Mouse (Mus musculus): Measurements from ENCODE around the gene Calb2. TPM values are rescaled to one million over a fixed set of nuclear protein-coding genes. Genes with fewer than 3 reads are reported as not detected.

Gene Calb2
- polyA plus RNA-seq, 2 experiments, result not detected

- WGBS (ENCODE audit: insufficient replicate concordance), result 21% methylated on average over 11 of the region's 11 CpGs
- ATAC-seq (ENCODE audit: insufficient read depth), result no peak
Observed at GRCm38 (mm10) chr8:110201806-110202205, 33.8 kb upstream of the Calb2 start.

DNA sequence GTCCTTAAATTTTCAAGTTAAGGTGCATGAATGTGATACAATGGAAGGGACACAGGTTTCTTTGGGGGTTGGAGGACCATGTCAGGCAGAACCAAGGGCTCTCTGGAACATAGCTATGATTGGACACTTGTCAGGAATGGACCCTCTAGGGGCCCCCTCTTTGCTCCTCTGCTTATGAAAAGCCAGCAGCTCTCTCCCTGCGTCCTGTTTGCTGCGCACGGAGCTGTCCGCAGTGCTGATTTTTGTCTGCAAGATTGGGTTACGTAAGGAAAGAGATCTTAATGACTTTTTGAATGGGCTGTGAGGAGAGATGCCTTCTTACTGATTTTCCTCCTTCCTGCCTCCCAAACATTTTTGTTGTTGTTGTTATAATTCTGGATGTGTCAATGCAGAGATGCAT lies 28.7 kb upstream of the Calb2 start:
- Histone ChIP-seq H3K4me1 (replicated peaks; ENCODE audit: control insufficient read depth in 2 of 2, insufficient read depth in 2 of 2, low read length in 1 of 2) (no peaks in the 10 kb centered on the region), H3K4me3 (ENCODE audit: insufficient read depth in 1 of 2, low read depth in 2 of 2, low read length in 2 of 2) (no peak overlapping the region), H3K27me3 (ENCODE audit: control insufficient read depth, insufficient read depth, low read length) (no peaks in the 10 kb centered on the region), H3K4me2 (ENCODE audit: low read depth) (no peak overlapping the region), H3K9me3 (ENCODE audit: control insufficient read depth, low read length) (no peaks in the 10 kb centered on the region), H3K9ac (replicated peaks) (no peak overlapping the region), H3K36me3 (replicated peaks; ENCODE audit: control insufficient read depth, insufficient read depth, low read depth) (no peaks in the 10 kb centered on the region), H3K27ac (no peak overlapping the region)
- ATAC-seq (ENCODE audit: insufficient read depth) (no peak), DNase-seq (ENCODE audit: low read depth in 3 of 3, low spot score in 3 of 3) (peak in 2 of 3 experiments; percentile 4 to 11)
- WGBS (ENCODE audit: insufficient replicate concordance), result 1% methylated on average over 5 of the region's 5 CpGs
- no peak for TF ChIP-seq EP300 (IDR thresholded peaks at IDR 0.05; ENCODE audit: low read depth)
- no peak for TF ChIP-seq CTCF (IDR thresholded peaks at IDR 0.05; ENCODE audit: low read depth)

More at GRCm38 (mm10) chr8:110201806-110202205, 33.8 kb upstream of the Calb2 start:
- no peak for TF ChIP-seq EP300 (IDR thresholded peaks at IDR 0.05; ENCODE audit: low read depth)
- peak; percentile 54 for TF ChIP-seq CTCF (IDR thresholded peaks at IDR 0.05; ENCODE audit: low read depth)
- Histone ChIP-seq H3K36me3 (replicated peaks; ENCODE audit: control insufficient read depth, insufficient read depth, low read depth) (no peaks in the 10 kb centered on the region), H3K27me3 (ENCODE audit: control insufficient read depth, insufficient read depth, low read length) (no peaks in the 10 kb centered on the region), H3K4me2 (ENCODE audit: low read depth) (no peak overlapping the region), H3K27ac (no peak overlapping the region), H3K4me3 (ENCODE audit: insufficient read depth in 1 of 2, low read depth in 2 of 2, low read length in 2 of 2) (no peak overlapping the region), H3K9me3 (ENCODE audit: control insufficient read depth, low read length) (no peaks in the 10 kb centered on the region), H3K9ac (replicated peaks) (no peak overlapping the region), H3K4me1 (replicated peaks; ENCODE audit: control insufficient read depth in 2 of 2, insufficient read depth in 2 of 2, low read length in 1 of 2) (no peaks in the 10 kb centered on the region)
- DNase-seq (ENCODE audit: low read depth in 3 of 3, low spot score in 3 of 3), result no peak

DNA sequence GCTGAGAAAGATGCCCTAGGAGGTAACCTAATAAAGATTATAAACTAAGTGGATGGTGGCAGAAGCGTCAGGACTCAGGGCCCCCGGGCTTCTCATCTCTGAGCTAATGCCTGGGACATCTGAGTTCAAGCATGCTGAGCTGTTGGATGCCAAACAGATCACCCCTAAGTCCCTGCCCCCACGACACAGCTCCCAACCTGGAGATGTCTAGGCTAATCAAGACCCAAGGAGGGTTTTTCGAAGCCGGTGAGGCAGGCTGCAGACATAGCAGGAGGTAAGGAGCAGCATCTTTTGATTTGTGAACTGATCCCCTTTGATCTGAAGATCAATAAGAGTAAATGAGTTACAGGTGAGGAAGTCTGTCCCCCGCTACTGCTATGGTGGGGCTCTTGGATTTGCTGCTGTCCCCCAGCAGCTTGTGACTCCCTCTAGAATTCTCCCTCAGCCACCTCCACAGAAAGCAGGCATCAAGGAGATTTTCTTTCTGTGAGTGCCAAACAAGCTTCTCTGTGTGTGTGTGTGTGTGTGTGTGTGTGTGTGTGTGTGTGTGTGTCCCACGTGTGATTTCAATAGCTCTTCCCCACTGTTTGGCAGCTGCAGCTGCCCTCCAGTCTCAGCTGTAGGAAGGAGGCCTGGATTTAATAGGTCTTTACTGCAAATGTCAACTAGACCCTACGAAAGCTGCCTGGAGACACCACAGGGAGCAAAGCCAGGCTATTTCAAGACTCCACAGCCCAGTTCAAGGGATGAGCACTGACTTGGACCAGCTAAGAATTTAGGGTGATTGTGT lies 21.1 kb upstream of the Calb2 start:
- Histone ChIP-seq H3K9me3 (ENCODE audit: control insufficient read depth, low read length) (no peaks in the 10 kb centered on the region), H3K4me3 (ENCODE audit: insufficient read depth in 1 of 2, low read depth in 2 of 2, low read length in 2 of 2) (no peak overlapping the region), H3K9ac (replicated peaks) (no peak overlapping the region), H3K4me1 (replicated peaks; ENCODE audit: control insufficient read depth in 2 of 2, insufficient read depth in 2 of 2, low read length in 1 of 2) (no peaks in the 10 kb centered on the region), H3K27me3 (ENCODE audit: control insufficient read depth, insufficient read depth, low read length) (no peaks in the 10 kb centered on the region), H3K36me3 (replicated peaks; ENCODE audit: control insufficient read depth, insufficient read depth, low read depth) (no peaks in the 10 kb centered on the region), H3K4me2 (ENCODE audit: low read depth) (no peak overlapping the region), H3K27ac (no peak overlapping the region)
- 14% methylated on average over 8 of the region's 8 CpGs for WGBS (ENCODE audit: insufficient replicate concordance)
- no peak for DNase-seq (ENCODE audit: low read depth in 3 of 3, low spot score in 3 of 3)
- ATAC-seq (ENCODE audit: insufficient read depth), result no peak
- no peak for TF ChIP-seq EP300 (IDR thresholded peaks at IDR 0.05; ENCODE audit: low read depth)
- TF ChIP-seq CTCF (IDR thresholded peaks at IDR 0.05; ENCODE audit: low read depth), result no peak

GRCm38 (mm10) chr8:110185538-110185937 lies 17.5 kb upstream of the Calb2 start:
- Histone ChIP-seq H3K9me3 (ENCODE audit: control insufficient read depth, low read length) (no peaks in the 10 kb centered on the region), H3K27ac (no peak overlapping the region), H3K4me2 (ENCODE audit: low read depth) (no peak overlapping the region), H3K9ac (replicated peaks) (no peak overlapping the region), H3K36me3 (replicated peaks; ENCODE audit: control insufficient read depth, insufficient read depth, low read depth) (no peaks in the 10 kb centered on the region), H3K27me3 (ENCODE audit: control insufficient read depth, insufficient read depth, low read length) (no peaks in the 10 kb centered on the region), H3K4me1 (replicated peaks; ENCODE audit: control insufficient read depth in 2 of 2, insufficient read depth in 2 of 2, low read length in 1 of 2) (no peaks in the 10 kb centered on the region), H3K4me3 (ENCODE audit: insufficient read depth in 1 of 2, low read depth in 2 of 2, low read length in 2 of 2) (no peak overlapping the region)
- ATAC-seq (ENCODE audit: insufficient read depth) (no peak), DNase-seq (ENCODE audit: low read depth in 3 of 3, low spot score in 3 of 3) (no peak)
- 52% methylated on average over 4 of the region's 4 CpGs for WGBS (ENCODE audit: insufficient replicate concordance)
- TF ChIP-seq CTCF (IDR thresholded peaks at IDR 0.05; ENCODE audit: low read depth) (no peak), EP300 (IDR thresholded peaks at IDR 0.05; ENCODE audit: low read depth) (no peak)

GRCm38 (mm10) chr8:110183748-110184147 lies 15.7 kb upstream of the Calb2 start:
- Histone ChIP-seq H3K4me2 (ENCODE audit: low read depth) (no peak overlapping the region), H3K9ac (replicated peaks) (no peak overlapping the region), H3K27me3 (ENCODE audit: control insufficient read depth, insufficient read depth, low read length) (no peaks in the 10 kb centered on the region), H3K36me3 (replicated peaks; ENCODE audit: control insufficient read depth, insufficient read depth, low read depth) (no peaks in the 10 kb centered on the region), H3K4me1 (replicated peaks; ENCODE audit: control insufficient read depth in 2 of 2, insufficient read depth in 2 of 2, low read length in 1 of 2) (no peaks in the 10 kb centered on the region), H3K4me3 (ENCODE audit: insufficient read depth in 1 of 2, low read depth in 2 of 2, low read length in 2 of 2) (no peak overlapping the region), H3K9me3 (ENCODE audit: control insufficient read depth, low read length) (no peaks in the 10 kb centered on the region), H3K27ac (no peak overlapping the region)
- TF ChIP-seq EP300 (IDR thresholded peaks at IDR 0.05; ENCODE audit: low read depth), result no peak
- no peak for TF ChIP-seq CTCF (IDR thresholded peaks at IDR 0.05; ENCODE audit: low read depth)
- ATAC-seq (ENCODE audit: insufficient read depth), result no peak
- DNase-seq (ENCODE audit: low read depth in 3 of 3, low spot score in 3 of 3), result no peak
- WGBS (ENCODE audit: insufficient replicate concordance), result 26% methylated on average over 11 of the region's 11 CpGs
